In genomic region chr2:105188182-105188581, GRCm38 (mm10) we compare ENCODE assay signal across 10 mouse cellular contexts. TPM values are rescaled to one million over a fixed set of nuclear protein-coding genes. Genes with fewer than 3 reads are reported as not detected.
DNase-seq lines count a peak whose midpoint lies in the region; ATAC-seq and TF ChIP-seq lines count a peak whose summit lies in the region.
"Had no signal": no experiment of that assay in that cellular context is flagged by ENCODE, and none has a peak within 500 bp of the region (broad histone marks: within the 10 kb centered on the region; RNA-seq: fewer than 3 reads in every experiment).

No protein-coding gene starts in this region.

- H3K9me3 ChIP-seq in hindbrain, embryonic 10.5 days: no peaks in the 10 kb centered on the region
- H3K9me3 ChIP-seq in hindbrain, embryonic 16.5 days (ENCODE audit: control insufficient read depth, low read length): no peaks in the 10 kb centered on the region
- no peaks in the 10 kb centered on the region for H3K9me3 ChIP-seq in stomach, postnatal 0 days (ENCODE audit: control insufficient read depth, low read length)

- H3K4me2 ChIP-seq in hindbrain, embryonic 16.5 days (ENCODE audit: low read length): no peak overlapping the region
- no peak overlapping the region for H3K4me2 ChIP-seq in stomach, postnatal 0 days (replicated peaks; ENCODE audit: low read depth)

- ATAC-seq in hindbrain, embryonic 16.5 days: no peak
- ATAC-seq in stomach, postnatal 0 days (ENCODE audit: low FRiP score, low TSS enrichment): no peak

- 77% methylated on average over 10 of the region's 10 CpGs for WGBS in hindbrain, embryonic 10.5 days
- 78% methylated on average over 10 of the region's 10 CpGs for WGBS in hindbrain, embryonic 16.5 days
- 75% methylated on average over 10 of the region's 10 CpGs for WGBS in stomach, postnatal 0 days

- H3K4me3 ChIP-seq in hindbrain, embryonic 10.5 days: no peak overlapping the region
- H3K4me3 ChIP-seq in hindbrain, embryonic 16.5 days (ENCODE audit: low read length): no peak overlapping the region
- H3K4me3 ChIP-seq in testis, adult 2 months (ENCODE audit: control insufficient read depth, low read depth, low read length): no peak overlapping the region
- no peak overlapping the region for H3K4me3 ChIP-seq in stomach, postnatal 0 days (ENCODE audit: low read depth, low read length)

- TF ChIP-seq POLR2A in testis, adult 2 months (IDR thresholded peaks at IDR 0.05; ENCODE audit: control insufficient read depth, low read depth, low read length): no peak

- intact Hi-C loops in left cerebral cortex, postnatal 4 days (cut with DNase I): no loop called here

- no peak overlapping the region for H3K27ac ChIP-seq in hindbrain, embryonic 10.5 days
- no peak overlapping the region for H3K27ac ChIP-seq in hindbrain, embryonic 16.5 days (ENCODE audit: low read depth, low read length)
- no peak overlapping the region for H3K27ac ChIP-seq in testis, adult 2 months (ENCODE audit: control insufficient read depth, insufficient read depth, low read depth, low read length)
- no peak overlapping the region for H3K27ac ChIP-seq in stomach, postnatal 0 days (replicated peaks)

- no peak for TF ChIP-seq EP300 in stomach, postnatal 0 days (optimal IDR thresholded peaks at IDR 0.05)

- no peaks in the 10 kb centered on the region for H3K36me3 ChIP-seq in hindbrain, embryonic 10.5 days
- no peaks in the 10 kb centered on the region for H3K36me3 ChIP-seq in hindbrain, embryonic 16.5 days (ENCODE audit: control insufficient read depth, insufficient read depth, low read length)
- no peaks in the 10 kb centered on the region for H3K36me3 ChIP-seq in testis, adult 2 months (ENCODE audit: control insufficient read depth, insufficient read depth, low read length)
- no peaks in the 10 kb centered on the region for H3K36me3 ChIP-seq in stomach, postnatal 0 days (ENCODE audit: control insufficient read depth, insufficient read depth, low read length)

- no peaks in the 10 kb centered on the region for H3K4me1 ChIP-seq in hindbrain, embryonic 10.5 days (replicated peaks)
- H3K4me1 ChIP-seq in hindbrain, embryonic 16.5 days (ENCODE audit: control insufficient read depth, insufficient read depth, low read depth, low read length): no peaks in the 10 kb centered on the region
- H3K4me1 ChIP-seq in testis, adult 2 months (ENCODE audit: control insufficient read depth, insufficient read depth, low read length): no peaks in the 10 kb centered on the region
- no peaks in the 10 kb centered on the region for H3K4me1 ChIP-seq in stomach, postnatal 0 days (replicated peaks; ENCODE audit: control insufficient read depth, insufficient read depth)

- H3K27me3 ChIP-seq in hindbrain, embryonic 10.5 days (ENCODE audit: insufficient read depth, poor library complexity, severe bottlenecking): no peaks in the 10 kb centered on the region
- no peaks in the 10 kb centered on the region for H3K27me3 ChIP-seq in hindbrain, embryonic 16.5 days (replicated peaks; ENCODE audit: control insufficient read depth, insufficient read depth, low read length)
- H3K27me3 ChIP-seq in testis, adult 2 months (ENCODE audit: control insufficient read depth, insufficient read depth, low read length): no peaks in the 10 kb centered on the region
- H3K27me3 ChIP-seq in stomach, postnatal 0 days (ENCODE audit: control insufficient read depth, insufficient read depth, low read length): no peaks in the 10 kb centered on the region

- peak; percentile 45; the same call in 1 of the 2 replicates for TF ChIP-seq CTCF in testis, adult 2 months (IDR thresholded peaks at IDR 0.05; ENCODE audit: control insufficient read depth, insufficient read depth, insufficient replicate concordance, low read depth, low read length)
- TF ChIP-seq CTCF in stomach, postnatal 0 days (IDR thresholded peaks at IDR 0.05; ENCODE audit: low read depth): peak; percentile 78

- DNase-seq in hindbrain, embryonic 10.5 days (ENCODE audit: low spot score): peak; percentile 8
- DNase-seq in testis, postnatal 10 days (ENCODE audit: low spot score): no peak
- DNase-seq in embryo, embryonic 10.5 days (ENCODE audit: low spot score): peak; percentile 72
- no peak for DNase-seq in stomach, postnatal 0 days (ENCODE audit: low spot score)
- DNase-seq in gastrocnemius, postnatal 4 days (ENCODE audit: low spot score in 2 of 2): no peak
- no peak for DNase-seq in left cerebral cortex, postnatal 4 days
- DNase-seq: adrenal gland, postnatal 36 days had no signal

- no peak overlapping the region for H3K9ac ChIP-seq in hindbrain, embryonic 16.5 days (ENCODE audit: low read depth, low read length)
- H3K9ac ChIP-seq in stomach, postnatal 0 days (ENCODE audit: low read length): no peak overlapping the region

RNA-seq across cellular contexts. Expression of gene Them7, which starts 35.9 kb away (rescaled TPM):
- 0.22 and 0.39 TPM in 2 replicates for polyA plus RNA-seq in hindbrain, embryonic 10.5 days (2016; fragmentation: Nextera tagmentation; extraction: Ambion mirVana)
- polyA plus RNA-seq in hindbrain, embryonic 16.5 days (2015; fragmentation: Nextera tagmentation; extraction: Ambion mirVana): 0.10 and 0.15 TPM in 2 replicates
- polyA plus RNA-seq in testis, adult 2 months (2012; rRNA removed): 0.56 and 1.2 TPM in 2 replicates
- 0.06 and 0.15 TPM in 2 replicates for polyA plus RNA-seq in stomach, postnatal 0 days (2015; fragmentation: Nextera tagmentation; extraction: Ambion mirVana)
- under 1 TPM in 1 of 2 experiments, not detected in 1; 0.39 TPM for total RNA-seq in gastrocnemius, postnatal 4 days (2021)
- not detected for total RNA-seq in left cerebral cortex, postnatal 4 days (2021)
- total RNA-seq: left cerebral cortex, postnatal 10 days had no signal

Comparison
In these comparisons a context has a peak if more than half of its experiments do, and no peak if none do; other contexts are left out.
1. DNase-seq: peak in hindbrain, embryonic 10.5 days (single experiment) and embryo, embryonic 10.5 days (single experiment); none in testis, postnatal 10 days (single experiment), stomach, postnatal 0 days (single experiment), gastrocnemius, postnatal 4 days (0 of 2) and left cerebral cortex, postnatal 4 days (single experiment).